Mouse (Mus musculus) kidney, embryonic 16.5 days (tissue): ENCODE measurements at regions not wholly inside any gene's neighbourhood (a gene's known extent, or its start where the extent isn't known, plus 50 kb on each side); places are given as distances from the start of the nearest gene placed in this dataset.

Experiments
- ATAC-seq: fragments of 200-750 bp; cut with Nextera tagmentation; 2 replicates; pipeline ENCODE4 v1.8.0; 2017; ENCODE audit warnings: moderate TSS enrichment; ENCODE audit not compliant: low FRiP score, low TSS enrichment
- H3K27ac ChIP-seq: fragments of 300-500 bp; sonication (generic); 2 replicates; pipeline ENCODE4 v1.5.1; 2014; ENCODE audit warnings: low read length
- H3K27me3 ChIP-seq: fragments of 300-500 bp; sonication (generic); 2 replicates; pipeline ENCODE4 v1.6.1; 2014; ENCODE audit warnings: low read length, control low read depth, mixed read lengths; ENCODE audit not compliant: insufficient read depth
- H3K36me3 ChIP-seq: fragments of 300-500 bp; sonication (generic); 2 replicates; pipeline ENCODE4 v1.6.1; 2014; ENCODE audit warnings: low read length, control low read depth, mixed read lengths; ENCODE audit not compliant: insufficient read depth
- H3K4me1 ChIP-seq: fragments of 300-500 bp; sonication (generic); 2 replicates; pipeline ENCODE4 v1.6.1; 2014; ENCODE audit warnings: low read length, control low read depth, mixed read lengths; ENCODE audit not compliant: insufficient read depth
- H3K4me2 ChIP-seq: fragments of 300-500 bp; sonication (generic); replicated peaks from 2 replicates; pipeline ENCODE4 v1.6.1; 2014; ENCODE audit warnings: low read depth, low read length
- H3K4me3 ChIP-seq: fragments of 300-500 bp; sonication (generic); 2 replicates; pipeline ENCODE4 v1.5.1; 2014; ENCODE audit warnings: mild to moderate bottlenecking, low read length
- H3K9ac ChIP-seq: fragments of 300-500 bp; sonication (generic); replicated peaks from 2 replicates; pipeline ENCODE4 v1.6.1; 2014; ENCODE audit warnings: low read length
- H3K9me3 ChIP-seq: fragments of 300-500 bp; sonication (generic); 2 replicates; pipeline ENCODE4 v1.6.1; 2016; ENCODE audit warnings: low read length, control low read depth
- WGBS: fragments of 180-500 bp; shearing (Covaris S2); extraction: QIAGEN DNeasy Blood & Tissue Kit; methylation state at CpG from one replicate; pipeline ENCODE4 v1.1.7; 2014; 5-methylcytosine and 5-hydroxymethylcytosine counted together

- Histone ChIP-seq H3K9ac (no peak overlapping the region), H3K4me2 (no peak overlapping the region), H3K4me3 (no peak overlapping the region), H3K27ac (no peak overlapping the region), H3K27me3 (no peaks in the 10 kb centered on the region), H3K4me1 (peaks cover 7% of the 10 kb centered on the region; the same call in 1 of the 2 replicates), H3K36me3 (no peaks in the 10 kb centered on the region), H3K9me3 (peaks cover 1% of the 10 kb centered on the region; the same call in 1 of the 2 replicates)
- ATAC-seq: no peak
- WGBS: 64% methylated on average over 4 of the region's 4 CpGs
These were observed 166.9 kb upstream of the Serp2 start for GRCm38 (mm10) chr14:76723551-76723950.

GRCm38 (mm10) chr14:76722297-76722696, 165.6 kb upstream of the Serp2 start:
- 70% methylated on average over 5 of the region's 5 CpGs for WGBS
- ATAC-seq: no peak
- H3K4me3 ChIP-seq: no peak overlapping the region
- no peaks in the 10 kb centered on the region for H3K27me3 ChIP-seq
- no peaks in the 10 kb centered on the region for H3K36me3 ChIP-seq
- no peak overlapping the region for H3K9ac ChIP-seq
- H3K27ac ChIP-seq: no peak overlapping the region
- H3K4me2 ChIP-seq: no peak overlapping the region
- peaks cover 7% of the 10 kb centered on the region; the same call in 1 of the 2 replicates for H3K4me1 ChIP-seq
- no peaks in the 10 kb centered on the region; the same call in 1 of the 2 replicates for H3K9me3 ChIP-seq

- no peak overlapping the region for H3K9ac ChIP-seq
- no peaks in the 10 kb centered on the region for H3K36me3 ChIP-seq
- ATAC-seq: peak; percentile 42; the same call in 1 of the 2 replicates
- WGBS: 47% methylated on average over 9 of the region's 9 CpGs
- no peak overlapping the region for H3K4me3 ChIP-seq
- H3K27me3 ChIP-seq: no peaks in the 10 kb centered on the region
- no peaks in the 10 kb centered on the region; the same call in 1 of the 2 replicates for H3K9me3 ChIP-seq
- no peak overlapping the region for H3K4me2 ChIP-seq
- H3K4me1 ChIP-seq: peaks cover 7% of the 10 kb centered on the region; the same call in 1 of the 2 replicates
- no peak overlapping the region for H3K27ac ChIP-seq
These were observed 165.1 kb upstream of the Serp2 start for GRCm38 (mm10) chr14:76721751-76722150.

GRCm38 (mm10) chr14:76717081-76717480, 160.4 kb upstream of the Serp2 start:
- no peak for ATAC-seq
- no peak overlapping the region for H3K9ac ChIP-seq
- H3K9me3 ChIP-seq: no peaks in the 10 kb centered on the region; the same call in 1 of the 2 replicates
- no peaks in the 10 kb centered on the region for H3K27me3 ChIP-seq
- no peak overlapping the region for H3K27ac ChIP-seq
- WGBS: 74% methylated on average over 3 of the region's 3 CpGs
- no peak overlapping the region for H3K4me3 ChIP-seq
- no peaks in the 10 kb centered on the region for H3K36me3 ChIP-seq
- no peak overlapping the region for H3K4me2 ChIP-seq
- H3K4me1 ChIP-seq: peaks cover 24% of the 10 kb centered on the region

- Histone ChIP-seq H3K36me3 (no peaks in the 10 kb centered on the region), H3K4me3 (no peak overlapping the region), H3K9me3 (no peaks in the 10 kb centered on the region; the same call in 1 of the 2 replicates), H3K27me3 (no peaks in the 10 kb centered on the region), H3K27ac (peak overlapping the region; percentile 72), H3K9ac (no peak overlapping the region), H3K4me2 (no peak overlapping the region), H3K4me1 (peaks cover 24% of the 10 kb centered on the region)
- 28% methylated on average over 4 of the region's 4 CpGs for WGBS
- ATAC-seq: peak; percentile 86
These were observed 158.0 kb upstream of the Serp2 start for GRCm38 (mm10) chr14:76714727-76715126.

- Histone ChIP-seq H3K4me3 (no peak overlapping the region), H3K9ac (no peak overlapping the region), H3K36me3 (no peaks in the 10 kb centered on the region), H3K9me3 (no peaks in the 10 kb centered on the region; the same call in 1 of the 2 replicates), H3K27me3 (no peaks in the 10 kb centered on the region), H3K27ac (peak overlapping the region; percentile 72), H3K4me1 (peaks cover 31% of the 10 kb centered on the region), H3K4me2 (no peak overlapping the region)
- ATAC-seq: 0 out of 2 replicates have a peak, but pooled peaks have one; percentile 20
- 27% methylated on average over 7 of the region's 7 CpGs for WGBS
These were observed 157.3 kb upstream of the Serp2 start for GRCm38 (mm10) chr14:76713946-76714345.

GRCm38 (mm10) chr14:76708728-76709127, 152.0 kb upstream of the Serp2 start:
- no peak for ATAC-seq
- WGBS: 73% methylated on average over 11 of the region's 11 CpGs
- H3K27ac ChIP-seq: no peak overlapping the region

GRCm38 (mm10) chr14:76703373-76703764, 146.7 kb upstream of the Serp2 start:
- H3K36me3 ChIP-seq: no peaks in the 10 kb centered on the region
- no peaks in the 10 kb centered on the region for H3K27me3 ChIP-seq
- ATAC-seq: no peak
- no peak overlapping the region for H3K9ac ChIP-seq
- no peak overlapping the region for H3K4me2 ChIP-seq
- no peak overlapping the region for H3K27ac ChIP-seq
- no peak overlapping the region for H3K4me3 ChIP-seq
- peaks cover 26% of the 10 kb centered on the region for H3K4me1 ChIP-seq
- H3K9me3 ChIP-seq: no peaks in the 10 kb centered on the region
- 78% methylated on average over 7 of the region's 7 CpGs for WGBS

More at GRCm38 (mm10) chr14:76708728-76709127, 152.0 kb upstream of the Serp2 start:
- no peaks in the 10 kb centered on the region for H3K36me3 ChIP-seq
- H3K9ac ChIP-seq: no peak overlapping the region
- H3K4me2 ChIP-seq: no peak overlapping the region
- peaks cover 13% of the 10 kb centered on the region for H3K4me1 ChIP-seq
- H3K27me3 ChIP-seq: no peaks in the 10 kb centered on the region
- no peak overlapping the region for H3K4me3 ChIP-seq
- no peaks in the 10 kb centered on the region; the same call in 1 of the 2 replicates for H3K9me3 ChIP-seq

- no peak overlapping the region for H3K4me3 ChIP-seq
- peaks cover 32% of the 10 kb centered on the region for H3K4me1 ChIP-seq
- peak; percentile 52; the same call in 1 of the 2 replicates for ATAC-seq
- 0 out of 2 replicates have a peak overlapping the region, but pooled peaks have one; percentile 43 for H3K27ac ChIP-seq
- H3K9ac ChIP-seq: peak overlapping the region; percentile 16; the same call in 1 of the 2 replicates
- no peak overlapping the region for H3K4me2 ChIP-seq
- H3K9me3 ChIP-seq: no peaks in the 10 kb centered on the region
- no peaks in the 10 kb centered on the region for H3K36me3 ChIP-seq
- no peaks in the 10 kb centered on the region for H3K27me3 ChIP-seq
- WGBS: 35% methylated on average over 8 of the region's 8 CpGs
These were observed 146.2 kb upstream of the Serp2 start for GRCm38 (mm10) chr14:76702709-76703372.
